Mouse (Mus musculus): Measurements from ENCODE around the gene Scnm1. TPM values are rescaled to one million over a fixed set of nuclear protein-coding genes. Genes with fewer than 3 reads are reported as not detected.
A peak's percentile ranks its signal among the peaks of the same experiment; 100 is the strongest.
"Not testable (repeated sequence)": the region's sequence is repeated elsewhere in the genome, so short reads cannot be mapped to it uniquely, and the experiment has no call there.

Scnm1 gene
- polyA plus RNA-seq, 1 experiment from 2014 or later = 62.2 TPM

- Histone ChIP-seq H3K36me3 (ENCODE audit: control insufficient read depth, insufficient read depth, low read length) (no peaks in the 10 kb centered on the region), H3K4me1 (ENCODE audit: control insufficient read depth, insufficient read depth, low read length) (peaks cover 10% of the 10 kb centered on the region), H3K9ac (ENCODE audit: low read depth, low read length) (no peak overlapping the region), H3K27ac (ENCODE audit: low read length) (no peak overlapping the region), H3K4me2 (ENCODE audit: low read depth, low read length) (no peak overlapping the region), H3K4me3 (ENCODE audit: low read length) (no peak overlapping the region), H3K27me3 (replicated peaks; ENCODE audit: control insufficient read depth, insufficient read depth, low read length) (no peaks in the 10 kb centered on the region), H3K9me3 (ENCODE audit: control insufficient read depth, low read length) (no peaks in the 10 kb centered on the region)
- ATAC-seq = no peak
- 87% methylated on average over 3 of the region's 3 CpGs for WGBS
Measured at GRCm38 (mm10) chr3:95136336-95136735, 2.5 kb upstream of the Scnm1 start.

DNA sequence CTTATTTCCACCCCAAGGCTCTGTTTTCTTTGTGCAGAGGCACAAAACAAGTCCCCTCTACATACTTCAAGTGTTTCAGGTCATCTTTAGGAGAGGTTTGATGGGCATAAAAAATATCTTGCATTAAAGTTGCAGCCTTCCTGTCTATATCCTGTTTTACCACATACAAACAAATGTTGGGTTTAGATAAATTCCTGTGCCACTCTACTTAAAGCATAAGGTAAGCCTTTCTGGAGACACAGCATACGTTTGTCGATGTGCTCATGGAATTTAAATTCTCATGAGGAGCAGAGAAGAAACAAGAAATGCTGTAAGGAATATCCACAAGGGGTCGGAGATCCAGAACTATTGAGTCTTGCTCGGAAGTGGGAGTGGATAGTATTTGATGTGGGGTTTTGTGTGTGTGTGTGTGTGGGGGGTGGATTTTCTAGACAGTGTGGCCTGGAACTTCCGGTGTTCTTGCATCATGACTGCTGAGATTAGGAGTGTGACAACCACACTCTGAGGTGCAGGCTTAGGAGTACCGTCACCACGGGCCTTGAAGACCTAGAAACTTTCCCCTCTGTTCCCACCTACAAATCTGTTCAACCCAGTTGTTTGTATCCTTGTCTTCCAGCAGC lies 1.7 kb upstream of the Scnm1 start:
- Histone ChIP-seq H3K9ac (ENCODE audit: low read depth, low read length) (no peak overlapping the region; the same call in 1 of the 2 replicates), H3K27ac (ENCODE audit: low read length) (no peak overlapping the region; the same call in 1 of the 2 replicates)

DNA sequence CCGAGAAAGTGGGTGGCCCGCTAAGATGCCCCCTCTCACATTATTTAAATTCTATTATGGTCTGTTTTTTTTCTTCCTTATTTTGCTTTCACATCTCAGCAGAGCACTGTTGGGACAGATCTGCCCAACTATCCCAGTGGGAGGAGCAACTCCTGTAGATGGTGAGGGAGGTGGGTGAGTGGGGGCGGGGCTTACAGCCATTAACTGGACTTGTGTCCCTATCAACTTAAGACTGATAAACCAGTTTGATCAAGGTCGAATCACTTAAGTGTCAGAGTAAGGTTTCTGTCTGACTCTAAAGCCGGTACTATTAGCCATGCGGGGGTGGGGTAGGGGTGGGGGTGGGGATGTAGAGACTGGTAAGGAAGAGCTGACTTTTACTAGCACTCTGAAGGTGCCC lies 1.2 kb upstream of the Scnm1 start:
- no peaks in the 10 kb centered on the region for H3K9me3 ChIP-seq (ENCODE audit: control insufficient read depth, low read length)
- H3K27ac ChIP-seq (ENCODE audit: low read length) = peak overlapping the region; percentile 37; the same call in 1 of the 2 replicates
- H3K27me3 ChIP-seq (replicated peaks; ENCODE audit: control insufficient read depth, insufficient read depth, low read length) = no peaks in the 10 kb centered on the region
- WGBS = 16% methylated on average over 6 of the region's 6 CpGs
- peak overlapping the region; percentile 37; the same call in 1 of the 2 replicates for H3K9ac ChIP-seq (ENCODE audit: low read depth, low read length)
- peak; percentile 65 for ATAC-seq
- peak overlapping the region; percentile 44 for H3K4me3 ChIP-seq (ENCODE audit: low read length)
- no peaks in the 10 kb centered on the region for H3K36me3 ChIP-seq (ENCODE audit: control insufficient read depth, insufficient read depth, low read length)
- H3K4me1 ChIP-seq (ENCODE audit: control insufficient read depth, insufficient read depth, low read length) = peaks cover 10% of the 10 kb centered on the region
- H3K4me2 ChIP-seq (ENCODE audit: low read depth, low read length) = peak overlapping the region; percentile 60

More for the DNA sequence above, 1.7 kb upstream of the Scnm1 start:
- Histone ChIP-seq H3K4me2 (ENCODE audit: low read depth, low read length) (peak overlapping the region; percentile 60), H3K27me3 (replicated peaks; ENCODE audit: control insufficient read depth, insufficient read depth, low read length) (no peaks in the 10 kb centered on the region), H3K4me1 (ENCODE audit: control insufficient read depth, insufficient read depth, low read length) (peaks cover 10% of the 10 kb centered on the region), H3K9me3 (ENCODE audit: control insufficient read depth, low read length) (no peaks in the 10 kb centered on the region), H3K4me3 (ENCODE audit: low read length) (peak overlapping the region; percentile 44), H3K36me3 (ENCODE audit: control insufficient read depth, insufficient read depth, low read length) (no peaks in the 10 kb centered on the region)
- 83% methylated on average over 7 of the region's 7 CpGs for WGBS
- ATAC-seq = no peak

DNA sequence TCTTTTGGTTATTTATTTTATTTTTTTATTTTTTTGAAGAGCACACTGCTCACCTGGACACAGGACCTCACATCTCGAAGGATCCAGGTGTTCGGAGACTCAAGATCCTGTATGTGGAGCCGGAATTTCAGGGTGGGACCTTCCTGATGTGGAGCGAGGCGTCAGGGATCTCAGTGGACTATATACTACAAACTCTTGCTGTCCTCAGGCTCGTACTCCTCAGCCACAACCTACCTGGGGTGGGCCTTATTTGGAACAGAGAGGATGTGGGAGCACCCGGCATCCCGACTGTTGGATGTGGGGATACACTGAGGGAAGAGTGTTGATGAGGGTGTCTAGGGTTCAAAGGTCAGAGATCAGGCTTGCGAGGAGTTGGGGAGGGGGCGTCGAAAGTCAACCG lies 322 bp upstream of the Scnm1 start:
- H3K4me2 ChIP-seq (ENCODE audit: low read depth, low read length); H3K9me3 ChIP-seq (ENCODE audit: control insufficient read depth, low read length); H3K27me3 ChIP-seq (replicated peaks; ENCODE audit: control insufficient read depth, insufficient read depth, low read length); H3K9ac ChIP-seq (ENCODE audit: low read depth, low read length); H3K27ac ChIP-seq (ENCODE audit: low read length); H3K36me3 ChIP-seq (ENCODE audit: control insufficient read depth, insufficient read depth, low read length): not testable (repeated sequence)
- Histone ChIP-seq H3K4me3 (ENCODE audit: low read length) (peak overlapping the region; percentile 78; the same call in 1 of the 2 replicates), H3K4me1 (ENCODE audit: control insufficient read depth, insufficient read depth, low read length) (peaks cover 10% of the 10 kb centered on the region)
- WGBS = no CpG with 5 or more reads among the region's 12 CpGs
- peak; percentile 45 for ATAC-seq

DNA sequence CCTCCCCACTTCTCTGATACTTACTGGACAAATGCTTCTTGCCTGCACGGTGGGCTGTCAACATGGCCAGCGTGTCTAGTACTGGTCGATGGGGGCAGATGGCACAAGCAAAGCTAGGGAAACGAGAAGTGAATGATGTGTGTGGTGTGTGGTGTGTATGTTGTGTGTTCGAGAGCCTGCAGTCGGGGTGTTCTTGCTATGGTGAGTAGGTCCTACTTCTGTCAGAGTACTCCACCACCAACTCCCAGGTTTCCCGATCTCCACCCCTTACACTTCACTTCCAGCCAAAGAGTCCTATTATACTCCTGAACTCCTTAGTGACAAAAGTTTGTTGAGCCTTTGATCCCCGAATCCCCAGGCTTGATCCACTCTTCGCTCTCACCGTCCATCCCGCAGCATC lies 635 bp downstream of the Scnm1 start:
- H3K9me3 ChIP-seq (ENCODE audit: control insufficient read depth, low read length) = no peaks in the 10 kb centered on the region
- peak overlapping the region; percentile 78 for H3K4me3 ChIP-seq (ENCODE audit: low read length)
- 0 out of 2 replicates have a peak, but pooled peaks cover 4% of the 10 kb centered on the region for H3K36me3 ChIP-seq (ENCODE audit: control insufficient read depth, insufficient read depth, low read length)
- 0 out of 2 replicates have a peak overlapping the region, but pooled peaks have one; percentile 49 for H3K27ac ChIP-seq (ENCODE audit: low read length)
- H3K27me3 ChIP-seq (replicated peaks; ENCODE audit: control insufficient read depth, insufficient read depth, low read length) = no peaks in the 10 kb centered on the region
- H3K4me2 ChIP-seq (ENCODE audit: low read depth, low read length) = peak overlapping the region; percentile 93
- WGBS = 53% methylated on average over 11 of the region's 11 CpGs
- H3K4me1 ChIP-seq (ENCODE audit: control insufficient read depth, insufficient read depth, low read length) = peaks cover 10% of the 10 kb centered on the region
- peak; percentile 9; the same call in 1 of the 2 replicates for ATAC-seq
- peak overlapping the region; percentile 78 for H3K9ac ChIP-seq (ENCODE audit: low read depth, low read length)

GRCm38 (mm10) chr3:95132389-95132788 lies 1.4 kb downstream of the Scnm1 start:
- H3K27me3 ChIP-seq (replicated peaks; ENCODE audit: control insufficient read depth, insufficient read depth, low read length); ATAC-seq; H3K9me3 ChIP-seq (ENCODE audit: control insufficient read depth, low read length); H3K9ac ChIP-seq (ENCODE audit: low read depth, low read length); H3K27ac ChIP-seq (ENCODE audit: low read length); H3K4me2 ChIP-seq (ENCODE audit: low read depth, low read length); H3K36me3 ChIP-seq (ENCODE audit: control insufficient read depth, insufficient read depth, low read length); H3K4me3 ChIP-seq (ENCODE audit: low read length): not testable (repeated sequence)
- 86% methylated on average over 2 of the region's 2 CpGs for WGBS
- H3K4me1 ChIP-seq (ENCODE audit: control insufficient read depth, insufficient read depth, low read length) = peaks cover 10% of the 10 kb centered on the region

DNA sequence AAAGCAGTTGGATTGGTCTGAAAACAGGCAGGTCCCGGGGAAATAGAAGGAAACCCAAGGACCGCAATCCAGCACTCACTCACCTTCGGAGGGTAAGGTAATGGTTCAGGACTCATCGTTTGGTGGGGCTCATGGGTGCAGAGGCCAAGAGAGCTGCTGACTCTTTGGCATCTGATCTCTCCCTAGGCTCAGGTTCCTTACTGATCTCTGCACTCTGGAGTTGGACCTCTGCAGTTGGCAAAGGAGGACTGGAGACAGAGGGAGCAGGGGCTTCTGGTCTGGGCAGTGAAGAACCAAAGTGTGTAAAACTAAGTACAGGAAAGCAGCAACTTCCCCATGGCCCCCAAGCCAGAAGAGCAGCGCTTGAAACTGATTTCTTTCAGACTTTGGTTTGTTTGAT lies 3.7 kb downstream of the Scnm1 start:
- peaks cover 9% of the 10 kb centered on the region for H3K4me1 ChIP-seq (ENCODE audit: control insufficient read depth, insufficient read depth, low read length)
- WGBS = 79% methylated on average over 5 of the region's 5 CpGs
- 0 out of 2 replicates have a peak, but pooled peaks cover 4% of the 10 kb centered on the region for H3K36me3 ChIP-seq (ENCODE audit: control insufficient read depth, insufficient read depth, low read length)
- no peak for ATAC-seq
- no peaks in the 10 kb centered on the region for H3K27me3 ChIP-seq (replicated peaks; ENCODE audit: control insufficient read depth, insufficient read depth, low read length)
- no peak overlapping the region for H3K27ac ChIP-seq (ENCODE audit: low read length)
- no peak overlapping the region for H3K4me2 ChIP-seq (ENCODE audit: low read depth, low read length)
- H3K4me3 ChIP-seq (ENCODE audit: low read length) = no peak overlapping the region
- no peak overlapping the region for H3K9ac ChIP-seq (ENCODE audit: low read depth, low read length)
- no peaks in the 10 kb centered on the region for H3K9me3 ChIP-seq (ENCODE audit: control insufficient read depth, low read length)

- no peak overlapping the region for H3K9ac ChIP-seq (ENCODE audit: low read depth, low read length)
- 0 out of 2 replicates have a peak, but pooled peaks cover 4% of the 10 kb centered on the region for H3K36me3 ChIP-seq (ENCODE audit: control insufficient read depth, insufficient read depth, low read length)
- no peak overlapping the region for H3K4me2 ChIP-seq (ENCODE audit: low read depth, low read length)
- H3K27ac ChIP-seq (ENCODE audit: low read length) = no peak overlapping the region
- peaks cover 10% of the 10 kb centered on the region for H3K4me1 ChIP-seq (ENCODE audit: control insufficient read depth, insufficient read depth, low read length)
- ATAC-seq = no peak
- WGBS = 50% methylated on average over 6 of the region's 6 CpGs
- H3K9me3 ChIP-seq (ENCODE audit: control insufficient read depth, low read length) = no peaks in the 10 kb centered on the region
- H3K27me3 ChIP-seq (replicated peaks; ENCODE audit: control insufficient read depth, insufficient read depth, low read length) = no peaks in the 10 kb centered on the region
- no peak overlapping the region for H3K4me3 ChIP-seq (ENCODE audit: low read length)
Measured at GRCm38 (mm10) chr3:95129226-95129651, 4.6 kb downstream of the Scnm1 start.

- 22% methylated on average over 5 of the region's 5 CpGs for WGBS
- H3K4me2 ChIP-seq (ENCODE audit: low read depth, low read length) = no peak overlapping the region
- H3K27ac ChIP-seq (ENCODE audit: low read length) = no peak overlapping the region
- no peaks in the 10 kb centered on the region for H3K9me3 ChIP-seq (ENCODE audit: control insufficient read depth, low read length)
- no peak overlapping the region for H3K4me3 ChIP-seq (ENCODE audit: low read length)
- peaks cover 20% of the 10 kb centered on the region for H3K36me3 ChIP-seq (ENCODE audit: control insufficient read depth, insufficient read depth, low read length)
- peak; percentile 20; the same call in 1 of the 2 replicates for ATAC-seq
- H3K9ac ChIP-seq (ENCODE audit: low read depth, low read length) = no peak overlapping the region
- peaks cover 5% of the 10 kb centered on the region for H3K4me1 ChIP-seq (ENCODE audit: control insufficient read depth, insufficient read depth, low read length)
- H3K27me3 ChIP-seq (replicated peaks; ENCODE audit: control insufficient read depth, insufficient read depth, low read length) = no peaks in the 10 kb centered on the region
Measured at GRCm38 (mm10) chr3:95124972-95125371, 8.8 kb downstream of the Scnm1 start.

Data from intestine, embryonic 16.5 days (tissue).